Mouse (Mus musculus): ENCODE measurements at regions not wholly inside any gene's neighbourhood (a gene's known extent, or its start where the extent isn't known, plus 50 kb on each side); places are given as distances from the start of the nearest gene placed in this dataset.

DNA sequence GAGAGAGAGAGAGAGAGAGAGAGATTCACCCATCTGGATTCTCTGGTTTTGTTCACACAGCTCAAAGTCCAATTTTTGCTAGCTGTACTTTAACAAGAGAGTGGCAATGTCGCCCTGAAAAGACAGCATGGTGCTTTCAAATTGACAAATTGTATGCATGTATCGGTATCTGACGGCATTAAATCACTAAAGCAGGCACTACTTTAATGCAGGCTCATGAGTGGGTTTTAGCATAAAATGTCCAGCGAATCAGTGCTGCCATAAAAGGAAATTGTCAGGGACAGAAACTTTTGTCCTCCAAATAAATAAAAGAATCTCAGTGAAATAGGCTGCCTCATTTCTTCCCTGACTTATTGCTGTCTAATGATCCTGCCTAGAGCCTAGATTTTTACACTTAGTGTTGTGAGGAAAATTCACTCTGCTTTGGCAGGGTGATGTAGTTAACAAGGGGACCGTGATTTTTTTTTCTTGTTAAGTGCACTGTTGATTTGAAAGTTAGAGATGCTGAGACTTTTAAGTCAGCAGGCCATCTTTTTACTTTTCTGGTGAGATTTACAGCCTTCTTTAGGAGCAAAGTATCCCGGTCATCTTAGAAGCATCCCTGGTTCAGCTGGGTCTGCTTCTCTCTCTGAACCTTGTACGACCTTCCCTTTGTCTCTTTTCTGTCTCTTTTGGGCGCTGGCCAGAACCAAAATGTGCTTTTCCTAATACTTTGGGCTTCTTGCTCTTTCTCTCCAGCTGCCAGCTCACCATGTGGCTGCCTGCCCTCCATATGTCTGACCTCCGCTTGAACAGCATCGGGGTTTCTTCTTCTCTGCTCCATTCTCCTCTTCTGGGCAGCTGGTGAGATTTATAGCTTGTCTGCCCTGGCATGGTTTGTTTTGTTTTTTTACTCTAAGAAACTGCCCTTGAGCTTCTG is 212.5 kb downstream of the Gxylt1 start:
- H3K27me3 ChIP-seq (ENCODE audit: control insufficient read depth, insufficient read depth, low read length): no peaks in the 10 kb centered on the region
- no peaks in the 10 kb centered on the region for H3K36me3 ChIP-seq (ENCODE audit: control insufficient read depth, insufficient read depth, low read length)
- TF ChIP-seq POLR2A (IDR thresholded peaks at IDR 0.05; ENCODE audit: borderline replicate concordance, extremely low read depth, insufficient read depth, insufficient read length): no peak
- H3K9ac ChIP-seq (ENCODE audit: low read depth, low read length, severe bottlenecking): no peak overlapping the region
- H3K4me2 ChIP-seq (replicated peaks; ENCODE audit: low read depth, low read length, severe bottlenecking): no peak overlapping the region
- 38% methylated on average over 10 of the region's 10 CpGs for WGBS
- no peak overlapping the region for H3K4me3 ChIP-seq (replicated peaks; ENCODE audit: low read length)
- DNase-seq (ENCODE audit: low spot score) (peak; percentile 41), ATAC-seq (ENCODE audit: low FRiP score, low read depth) (0 out of 2 replicates have a peak, but pooled peaks have one; percentile 44)
- no peak overlapping the region for H3K27ac ChIP-seq (replicated peaks; ENCODE audit: low read depth, low read length)
- no peaks in the 10 kb centered on the region for H3K9me3 ChIP-seq (ENCODE audit: control insufficient read depth, low read length)
- H3K4me1 ChIP-seq (ENCODE audit: control insufficient read depth, insufficient read depth, low read length): peaks cover 7% of the 10 kb centered on the region; the same call in 1 of the 2 replicates

DNA sequence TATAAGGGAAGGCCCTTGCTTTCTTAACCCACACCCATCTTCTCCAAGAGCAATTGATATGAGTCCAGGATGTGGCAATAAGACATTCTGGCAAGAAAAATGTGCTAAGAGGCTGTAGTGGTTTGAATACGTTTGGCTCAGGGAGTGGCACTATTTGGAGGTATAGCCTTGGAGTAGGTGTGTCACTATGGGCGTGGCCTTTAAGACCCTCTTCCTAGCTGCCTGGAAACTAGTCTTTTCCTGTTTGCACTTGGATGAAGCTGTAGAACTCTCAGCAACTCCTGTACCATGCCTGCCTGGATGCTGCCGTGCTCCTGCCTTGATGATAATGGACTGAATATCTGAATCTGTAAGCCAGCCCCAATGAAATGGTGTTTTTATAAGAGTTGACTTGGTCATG is 221.5 kb downstream of the Gxylt1 start:
- Histone ChIP-seq H3K27me3 (ENCODE audit: control insufficient read depth, insufficient read depth, low read length) (no peaks in the 10 kb centered on the region), H3K9ac (ENCODE audit: low read depth, low read length, severe bottlenecking) (no peak overlapping the region), H3K4me1 (ENCODE audit: control insufficient read depth, insufficient read depth, low read length) (no peaks in the 10 kb centered on the region), H3K4me2 (replicated peaks; ENCODE audit: low read depth, low read length, severe bottlenecking) (no peak overlapping the region), H3K4me3 (replicated peaks; ENCODE audit: low read length) (no peak overlapping the region), H3K9me3 (ENCODE audit: control insufficient read depth, low read length) (no peaks in the 10 kb centered on the region), H3K36me3 (ENCODE audit: control insufficient read depth, insufficient read depth, low read length) (no peaks in the 10 kb centered on the region), H3K27ac (replicated peaks; ENCODE audit: low read depth, low read length) (no peak overlapping the region)
- no peak for TF ChIP-seq POLR2A (IDR thresholded peaks at IDR 0.05; ENCODE audit: borderline replicate concordance, extremely low read depth, insufficient read depth, insufficient read length)
- DNase-seq (ENCODE audit: low spot score) (no peak), ATAC-seq (ENCODE audit: low FRiP score, low read depth) (no peak)
- 83% methylated on average over 3 of the region's 3 CpGs for WGBS

DNA sequence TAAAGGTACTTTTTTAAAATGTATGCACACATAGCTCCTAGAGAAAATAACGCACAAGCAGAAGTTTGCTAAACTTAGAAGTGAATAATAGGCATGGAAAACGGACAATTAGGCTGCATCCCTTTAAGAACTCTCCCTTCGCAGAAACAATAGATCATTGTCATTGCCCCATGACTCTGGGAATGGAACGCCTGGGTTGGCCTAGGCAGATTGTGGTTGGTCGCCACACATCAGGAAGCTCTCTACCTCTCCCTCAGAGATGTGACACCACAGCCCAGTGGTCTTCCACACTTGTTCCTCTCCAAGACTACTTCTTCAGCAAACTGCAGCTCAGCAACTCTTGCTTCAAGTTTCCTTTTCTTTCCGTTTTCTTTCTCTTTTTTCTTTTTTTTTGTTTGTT is 247.8 kb downstream of the Gxylt1 start:
- Histone ChIP-seq H3K27me3 (ENCODE audit: control insufficient read depth, insufficient read depth, low read length) (no peaks in the 10 kb centered on the region), H3K27ac (replicated peaks; ENCODE audit: low read depth, low read length) (no peak overlapping the region), H3K4me1 (ENCODE audit: control insufficient read depth, insufficient read depth, low read length) (no peaks in the 10 kb centered on the region), H3K36me3 (ENCODE audit: control insufficient read depth, insufficient read depth, low read length) (no peaks in the 10 kb centered on the region), H3K9ac (ENCODE audit: low read depth, low read length, severe bottlenecking) (no peak overlapping the region), H3K4me2 (replicated peaks; ENCODE audit: low read depth, low read length, severe bottlenecking) (no peak overlapping the region), H3K9me3 (ENCODE audit: control insufficient read depth, low read length) (no peaks in the 10 kb centered on the region), H3K4me3 (replicated peaks; ENCODE audit: low read length) (no peak overlapping the region)
- WGBS: 59% methylated on average over 6 of the region's 6 CpGs
- ATAC-seq (ENCODE audit: low FRiP score, low read depth): no peak
- no peak for TF ChIP-seq POLR2A (IDR thresholded peaks at IDR 0.05; ENCODE audit: borderline replicate concordance, extremely low read depth, insufficient read depth, insufficient read length)
- no peak for DNase-seq (ENCODE audit: low spot score)

DNA sequence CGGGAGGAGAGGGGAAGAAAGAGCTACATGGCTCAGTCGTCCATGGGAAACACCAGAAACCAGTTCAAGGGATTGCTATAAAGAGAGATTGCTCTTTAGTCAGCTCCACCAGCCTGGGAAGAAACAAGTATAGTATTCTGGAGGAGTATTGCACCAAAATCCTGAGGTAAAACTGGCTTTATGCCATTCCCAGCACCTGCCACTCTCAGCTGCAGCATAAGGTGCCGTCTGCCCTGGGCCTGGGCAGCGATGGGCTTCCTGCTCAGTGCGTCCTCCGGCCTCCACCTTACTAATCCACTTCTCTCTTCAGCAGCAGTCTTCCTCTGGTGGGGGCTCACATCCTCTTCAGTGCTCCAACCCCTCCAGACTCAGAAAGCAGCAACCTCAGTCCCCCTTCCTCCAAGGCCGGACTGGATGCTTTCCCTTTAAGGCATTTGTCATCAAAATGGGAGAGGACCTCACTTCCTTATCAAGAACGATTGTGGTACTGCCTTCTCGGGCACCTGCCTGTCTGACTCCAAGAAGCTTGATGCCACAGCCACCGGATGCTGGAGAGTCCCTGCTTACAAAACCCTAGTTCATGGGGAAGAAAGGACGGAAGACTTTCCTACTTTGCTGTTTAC is 248.4 kb downstream of the Gxylt1 start:
- no peaks in the 10 kb centered on the region for H3K36me3 ChIP-seq (ENCODE audit: control insufficient read depth, insufficient read depth, low read length)
- no peak overlapping the region for H3K9ac ChIP-seq (ENCODE audit: low read depth, low read length, severe bottlenecking)
- H3K4me3 ChIP-seq (replicated peaks; ENCODE audit: low read length): no peak overlapping the region
- H3K4me1 ChIP-seq (ENCODE audit: control insufficient read depth, insufficient read depth, low read length): no peaks in the 10 kb centered on the region
- 66% methylated on average over 11 of the region's 11 CpGs for WGBS
- ATAC-seq (ENCODE audit: low FRiP score, low read depth) (no peak), DNase-seq (ENCODE audit: low spot score) (no peak)
- H3K9me3 ChIP-seq (ENCODE audit: control insufficient read depth, low read length): no peaks in the 10 kb centered on the region
- no peak for TF ChIP-seq POLR2A (IDR thresholded peaks at IDR 0.05; ENCODE audit: borderline replicate concordance, extremely low read depth, insufficient read depth, insufficient read length)
- no peak overlapping the region for H3K4me2 ChIP-seq (replicated peaks; ENCODE audit: low read depth, low read length, severe bottlenecking)
- no peaks in the 10 kb centered on the region for H3K27me3 ChIP-seq (ENCODE audit: control insufficient read depth, insufficient read depth, low read length)
- H3K27ac ChIP-seq (replicated peaks; ENCODE audit: low read depth, low read length): no peak overlapping the region

DNA sequence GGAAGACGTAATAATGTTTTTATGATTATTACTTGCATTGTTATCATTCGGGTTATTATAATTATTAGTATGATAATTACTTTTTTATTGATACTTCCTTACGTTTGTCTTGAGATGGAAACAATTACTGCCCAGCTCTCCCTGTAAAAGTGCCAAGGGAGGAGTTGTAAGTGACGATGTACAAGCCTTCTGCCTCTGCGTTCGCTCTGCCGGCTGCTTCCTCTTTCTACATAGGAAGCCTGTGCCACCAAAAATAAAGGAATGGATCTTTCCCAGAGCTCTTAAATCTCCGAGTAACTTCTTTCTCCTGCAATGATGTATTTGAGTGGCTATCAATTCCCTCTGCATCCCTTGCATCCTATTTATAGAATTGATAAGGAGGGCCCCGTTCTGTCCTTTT is 249.2 kb downstream of the Gxylt1 start:
- 54% methylated on average over 9 of the region's 9 CpGs for WGBS
- Histone ChIP-seq H3K9ac (ENCODE audit: low read depth, low read length, severe bottlenecking) (no peak overlapping the region), H3K4me1 (ENCODE audit: control insufficient read depth, insufficient read depth, low read length) (no peaks in the 10 kb centered on the region), H3K27me3 (ENCODE audit: control insufficient read depth, insufficient read depth, low read length) (no peaks in the 10 kb centered on the region), H3K9me3 (ENCODE audit: control insufficient read depth, low read length) (no peaks in the 10 kb centered on the region), H3K36me3 (ENCODE audit: control insufficient read depth, insufficient read depth, low read length) (no peaks in the 10 kb centered on the region), H3K27ac (replicated peaks; ENCODE audit: low read depth, low read length) (no peak overlapping the region), H3K4me3 (replicated peaks; ENCODE audit: low read length) (no peak overlapping the region), H3K4me2 (replicated peaks; ENCODE audit: low read depth, low read length, severe bottlenecking) (no peak overlapping the region)
- DNase-seq (ENCODE audit: low spot score) (no peak), ATAC-seq (ENCODE audit: low FRiP score, low read depth) (no peak)
- no peak for TF ChIP-seq POLR2A (IDR thresholded peaks at IDR 0.05; ENCODE audit: borderline replicate concordance, extremely low read depth, insufficient read depth, insufficient read length)

Data from limb, embryonic 14.5 days (tissue).